Mouse (Mus musculus): ENCODE results near the gene Rngtt.
"Not testable (repeated sequence)": the region's sequence is repeated elsewhere in the genome, so short reads cannot be mapped to it uniquely, and the experiment has no call there.

The Rngtt gene

GRCm38 (mm10) chr4:33309764-33310757, at the start of gene Rngtt:
TSS of gene Rngtt (plus strand) at chr4:33310311.
- peak; percentile 98 to 99 for DNase-seq (ENCODE audit: low spot score in 2 of 2)

- no peak for DNase-seq (ENCODE audit: low spot score in 2 of 2)
Observed at GRCm38 (mm10) chr4:33260311-33260710, 49.8 kb upstream of the Rngtt start.

- DNase-seq (ENCODE audit: low spot score in 2 of 2), result no peak
Observed at GRCm38 (mm10) chr4:33261311-33261753, 48.8 kb upstream of the Rngtt start.

GRCm38 (mm10) chr4:33262897-33263296, 47.2 kb upstream of the Rngtt start:
- DNase-seq (ENCODE audit: low spot score in 2 of 2), result no peak

- DNase-seq (ENCODE audit: low spot score in 2 of 2), result no peak
Observed at GRCm38 (mm10) chr4:33264979-33265726, 45.0 kb upstream of the Rngtt start.

- no peak for DNase-seq (ENCODE audit: low spot score in 2 of 2)
Observed at GRCm38 (mm10) chr4:33270386-33271314, 39.5 kb upstream of the Rngtt start.

- DNase-seq (ENCODE audit: low spot score in 2 of 2), result no peak
Observed at GRCm38 (mm10) chr4:33273437-33273836, 36.7 kb upstream of the Rngtt start.

- no peak for DNase-seq (ENCODE audit: low spot score in 2 of 2)
Observed at GRCm38 (mm10) chr4:33281891-33282685, 28.0 kb upstream of the Rngtt start.

- DNase-seq (ENCODE audit: low spot score in 2 of 2), result no peak
Observed at GRCm38 (mm10) chr4:33284083-33284880, 25.8 kb upstream of the Rngtt start.

- no peak for DNase-seq (ENCODE audit: low spot score in 2 of 2)
Observed at GRCm38 (mm10) chr4:33285448-33285847, 24.7 kb upstream of the Rngtt start.

GRCm38 (mm10) chr4:33289106-33289650, 20.9 kb upstream of the Rngtt start:
- no peak for DNase-seq (ENCODE audit: low spot score in 2 of 2)

- no peak for DNase-seq (ENCODE audit: low spot score in 2 of 2)
Observed at GRCm38 (mm10) chr4:33290002-33290401, 20.1 kb upstream of the Rngtt start, which contains the start of gene Pnrc1. TSS of gene Pnrc1 (minus strand) at chr4:33290163.

- no peak for DNase-seq (ENCODE audit: low spot score in 2 of 2)
Observed at GRCm38 (mm10) chr4:33290878-33291277, 19.2 kb upstream of the Rngtt start.

- peak; percentile 38 to 80 for DNase-seq (ENCODE audit: low spot score in 2 of 2)
Observed at GRCm38 (mm10) chr4:33292409-33293370, 17.4 kb upstream of the Rngtt start.

- not testable (repeated sequence) for DNase-seq (ENCODE audit: low spot score in 2 of 2)
Observed at GRCm38 (mm10) chr4:33300891-33301665, 9.0 kb upstream of the Rngtt start.

- no peak for DNase-seq (ENCODE audit: low spot score in 2 of 2)
Observed at GRCm38 (mm10) chr4:33303057-33303456, 7.1 kb upstream of the Rngtt start.

- peak in 1 of 2 experiments; percentile 20 for DNase-seq (ENCODE audit: low spot score in 2 of 2)
Observed at GRCm38 (mm10) chr4:33307146-33307545, 3.0 kb upstream of the Rngtt start.

Measured in thymus, postnatal 10 days (tissue).